Mouse (Mus musculus): Measurements from ENCODE around the gene Aqp3. TPM values are rescaled to one million over a fixed set of nuclear protein-coding genes. Genes with fewer than 3 reads are reported as not detected.

Aqp3 gene
- polyA plus RNA-seq, 2 experiments, result 5.8 to 15.6 TPM

DNA sequence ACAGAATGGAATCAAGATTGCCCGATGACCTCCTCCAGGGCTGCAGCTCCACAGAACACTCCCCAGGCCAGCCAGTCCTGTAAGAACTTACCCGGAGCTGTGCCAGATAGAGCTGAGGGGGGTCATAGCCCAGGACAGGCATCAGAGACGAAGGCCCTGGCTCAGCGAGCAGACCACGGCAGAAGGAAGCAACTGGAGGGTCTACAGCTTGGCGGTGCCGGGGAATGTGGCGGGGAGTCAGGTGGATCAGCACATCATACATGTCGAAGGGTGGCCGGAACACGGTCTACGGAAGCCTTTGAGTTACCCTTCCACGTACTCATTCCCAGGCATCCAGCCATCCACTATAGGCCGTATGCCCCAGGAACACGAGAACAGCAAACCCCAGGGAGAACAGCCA lies 17.8 kb upstream of the Aqp3 start:
- H3K4me1 ChIP-seq (replicated peaks; ENCODE audit: control insufficient read depth in 2 of 2, insufficient read depth in 2 of 2, low read length in 1 of 2), result no peaks in the 10 kb centered on the region
- H3K4me3 ChIP-seq (ENCODE audit: insufficient read depth in 1 of 2, low read depth in 2 of 2, low read length in 2 of 2), result no peak overlapping the region
- no peak overlapping the region for H3K4me2 ChIP-seq (ENCODE audit: low read depth)
- no peak overlapping the region for H3K9ac ChIP-seq (replicated peaks)
- WGBS (ENCODE audit: insufficient replicate concordance), result 85% methylated on average over 15 of the region's 15 CpGs
- H3K9me3 ChIP-seq (ENCODE audit: control insufficient read depth, low read length), result no peaks in the 10 kb centered on the region
- H3K27me3 ChIP-seq (ENCODE audit: control insufficient read depth, insufficient read depth, low read length), result no peaks in the 10 kb centered on the region
- peaks cover 15% of the 10 kb centered on the region for H3K36me3 ChIP-seq (replicated peaks; ENCODE audit: control insufficient read depth, insufficient read depth, low read depth)
- TF ChIP-seq CTCF (IDR thresholded peaks at IDR 0.05; ENCODE audit: low read depth) (no peak), EP300 (IDR thresholded peaks at IDR 0.05; ENCODE audit: low read depth) (no peak)
- DNase-seq (ENCODE audit: low read depth in 3 of 3, low spot score in 3 of 3) (no peak), ATAC-seq (ENCODE audit: insufficient read depth) (no peak)
- no peak overlapping the region for H3K27ac ChIP-seq

DNA sequence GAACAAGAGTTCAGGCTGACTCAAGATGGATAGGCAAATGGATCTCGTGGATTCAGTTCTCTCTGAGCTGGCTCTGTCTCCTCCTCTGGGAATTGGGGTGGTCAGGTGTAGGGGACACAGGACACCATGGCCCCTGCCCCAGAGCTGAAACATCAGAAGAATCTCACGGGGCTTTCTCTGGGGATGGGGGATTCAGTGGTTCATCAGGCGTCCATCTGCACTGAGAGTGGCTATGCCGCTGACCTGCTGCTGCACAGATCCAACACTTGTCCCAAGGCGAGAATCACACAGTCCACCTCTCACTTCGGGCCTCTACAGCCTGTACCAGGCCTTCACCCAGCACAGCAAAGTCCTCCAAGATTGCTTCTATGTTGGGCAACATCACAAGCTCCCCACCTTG lies 17.1 kb upstream of the Aqp3 start:
- WGBS (ENCODE audit: insufficient replicate concordance), result 79% methylated on average over 6 of the region's 6 CpGs
- H3K27ac ChIP-seq, result no peak overlapping the region
- H3K9ac ChIP-seq (replicated peaks), result no peak overlapping the region
- no peak overlapping the region for H3K4me3 ChIP-seq (ENCODE audit: insufficient read depth in 1 of 2, low read depth in 2 of 2, low read length in 2 of 2)
- H3K4me2 ChIP-seq (ENCODE audit: low read depth), result no peak overlapping the region
- TF ChIP-seq EP300 (IDR thresholded peaks at IDR 0.05; ENCODE audit: low read depth) (no peak), CTCF (IDR thresholded peaks at IDR 0.05; ENCODE audit: low read depth) (no peak)
- H3K36me3 ChIP-seq (replicated peaks; ENCODE audit: control insufficient read depth, insufficient read depth, low read depth), result peaks cover 14% of the 10 kb centered on the region
- H3K9me3 ChIP-seq (ENCODE audit: control insufficient read depth, low read length), result no peaks in the 10 kb centered on the region
- ATAC-seq (ENCODE audit: insufficient read depth) (no peak), DNase-seq (ENCODE audit: low read depth in 3 of 3, low spot score in 3 of 3) (no peak)
- H3K27me3 ChIP-seq (ENCODE audit: control insufficient read depth, insufficient read depth, low read length), result no peaks in the 10 kb centered on the region
- no peaks in the 10 kb centered on the region for H3K4me1 ChIP-seq (replicated peaks; ENCODE audit: control insufficient read depth in 2 of 2, insufficient read depth in 2 of 2, low read length in 1 of 2)

DNA sequence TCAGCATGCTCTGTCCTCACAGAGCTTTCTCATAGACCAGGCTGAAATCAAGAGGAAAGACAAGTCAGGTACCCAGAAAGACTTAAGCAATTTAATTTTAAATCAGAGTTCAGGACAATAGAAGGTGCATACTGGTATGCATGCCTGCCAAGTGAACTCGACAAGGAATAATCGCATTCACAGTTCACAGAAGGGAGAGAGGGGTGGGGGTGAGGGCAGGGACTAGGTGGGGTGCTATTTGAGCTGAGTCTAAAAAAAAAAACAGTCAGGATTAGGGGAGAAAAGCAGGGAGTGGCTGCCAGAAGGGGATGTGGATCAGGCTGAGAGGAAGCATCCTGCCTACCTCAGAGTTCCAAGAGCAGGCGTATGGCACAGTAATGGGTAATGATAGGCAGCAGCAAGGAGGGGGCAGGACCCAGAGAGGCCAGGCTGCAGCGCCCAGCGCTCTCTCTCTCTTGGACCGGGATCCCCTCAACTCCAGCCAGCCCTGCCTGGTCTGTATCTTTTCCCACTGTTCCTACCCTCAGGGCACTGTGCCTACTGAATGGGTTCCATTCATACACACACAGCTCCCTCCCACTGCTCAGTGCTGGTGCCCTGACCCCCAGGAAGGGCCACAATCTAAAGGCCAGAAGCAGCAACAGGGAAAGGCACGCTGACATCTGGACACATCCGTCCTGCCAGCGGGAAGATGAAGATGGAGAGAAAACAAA lies 16.5 kb upstream of the Aqp3 start:
- H3K27ac ChIP-seq, result no peak overlapping the region
- TF ChIP-seq CTCF (IDR thresholded peaks at IDR 0.05; ENCODE audit: low read depth) (no peak), EP300 (IDR thresholded peaks at IDR 0.05; ENCODE audit: low read depth) (no peak)
- no peak overlapping the region for H3K4me3 ChIP-seq (ENCODE audit: insufficient read depth in 1 of 2, low read depth in 2 of 2, low read length in 2 of 2)
- H3K4me2 ChIP-seq (ENCODE audit: low read depth), result no peak overlapping the region
- no peak for ATAC-seq (ENCODE audit: insufficient read depth)
- WGBS (ENCODE audit: insufficient replicate concordance), result 81% methylated on average over 9 of the region's 9 CpGs
- no peak overlapping the region for H3K9ac ChIP-seq (replicated peaks)
- H3K27me3 ChIP-seq (ENCODE audit: control insufficient read depth, insufficient read depth, low read length), result no peaks in the 10 kb centered on the region
- no peak for DNase-seq (ENCODE audit: low read depth in 3 of 3, low spot score in 3 of 3)
- H3K9me3 ChIP-seq (ENCODE audit: control insufficient read depth, low read length), result no peaks in the 10 kb centered on the region
- peaks cover 14% of the 10 kb centered on the region for H3K36me3 ChIP-seq (replicated peaks; ENCODE audit: control insufficient read depth, insufficient read depth, low read depth)
- no peaks in the 10 kb centered on the region for H3K4me1 ChIP-seq (replicated peaks; ENCODE audit: control insufficient read depth in 2 of 2, insufficient read depth in 2 of 2, low read length in 1 of 2)

DNA sequence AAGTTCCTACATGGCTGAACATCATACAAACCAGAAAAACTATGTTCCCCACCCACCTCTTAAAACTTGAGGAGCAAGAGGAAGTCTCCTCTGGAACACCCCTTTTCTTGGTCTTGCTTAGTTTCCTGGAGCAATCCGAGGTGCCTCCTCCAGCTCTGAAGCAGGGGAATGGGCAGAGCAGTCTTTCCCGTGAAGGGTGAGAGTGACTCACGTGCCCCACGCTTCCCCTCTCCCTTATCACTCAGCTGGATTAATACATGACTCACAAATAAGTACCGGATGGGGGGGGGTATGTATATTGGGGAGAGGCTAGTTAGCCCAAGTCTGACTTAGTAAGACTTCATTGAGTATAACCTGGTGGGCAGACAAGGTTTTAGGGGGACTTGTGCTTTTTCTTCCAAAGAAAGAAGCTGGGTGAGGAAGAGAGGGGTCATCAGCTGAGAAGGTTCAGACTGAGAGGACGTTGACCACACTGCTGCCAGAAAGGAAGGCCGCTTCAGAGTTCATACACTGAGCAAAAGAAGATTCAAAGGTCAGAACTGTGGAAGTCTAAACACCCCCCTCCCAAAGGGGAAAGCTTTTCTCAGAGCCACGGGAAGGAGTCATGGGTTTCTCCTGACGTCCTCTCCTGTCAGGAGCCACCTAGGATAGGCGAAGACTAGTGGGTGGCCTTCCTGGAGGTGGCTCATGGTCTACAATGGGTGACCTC lies 10.9 kb upstream of the Aqp3 start:
- H3K36me3 ChIP-seq (replicated peaks; ENCODE audit: control insufficient read depth, insufficient read depth, low read depth), result no peaks in the 10 kb centered on the region
- TF ChIP-seq EP300 (IDR thresholded peaks at IDR 0.05; ENCODE audit: low read depth) (no peak), CTCF (IDR thresholded peaks at IDR 0.05; ENCODE audit: low read depth) (no peak)
- peaks cover 0 to 2% of the 10 kb centered on the region in 2 experiments; a peak in 2 of 4 replicates for H3K4me1 ChIP-seq (replicated peaks; ENCODE audit: control insufficient read depth in 2 of 2, insufficient read depth in 2 of 2, low read length in 1 of 2)
- H3K9me3 ChIP-seq (ENCODE audit: control insufficient read depth, low read length), result no peaks in the 10 kb centered on the region
- no peaks in the 10 kb centered on the region for H3K27me3 ChIP-seq (ENCODE audit: control insufficient read depth, insufficient read depth, low read length)
- no peak for DNase-seq (ENCODE audit: low read depth in 3 of 3, low spot score in 3 of 3)
- ATAC-seq (ENCODE audit: insufficient read depth), result no peak
- no peak overlapping the region for H3K9ac ChIP-seq (replicated peaks)
- no peak overlapping the region for H3K27ac ChIP-seq
- 51% methylated on average over 10 of the region's 10 CpGs for WGBS (ENCODE audit: insufficient replicate concordance)
- no peak overlapping the region for H3K4me2 ChIP-seq (ENCODE audit: low read depth)
- H3K4me3 ChIP-seq (ENCODE audit: insufficient read depth in 1 of 2, low read depth in 2 of 2, low read length in 2 of 2), result no peak overlapping the region

DNA sequence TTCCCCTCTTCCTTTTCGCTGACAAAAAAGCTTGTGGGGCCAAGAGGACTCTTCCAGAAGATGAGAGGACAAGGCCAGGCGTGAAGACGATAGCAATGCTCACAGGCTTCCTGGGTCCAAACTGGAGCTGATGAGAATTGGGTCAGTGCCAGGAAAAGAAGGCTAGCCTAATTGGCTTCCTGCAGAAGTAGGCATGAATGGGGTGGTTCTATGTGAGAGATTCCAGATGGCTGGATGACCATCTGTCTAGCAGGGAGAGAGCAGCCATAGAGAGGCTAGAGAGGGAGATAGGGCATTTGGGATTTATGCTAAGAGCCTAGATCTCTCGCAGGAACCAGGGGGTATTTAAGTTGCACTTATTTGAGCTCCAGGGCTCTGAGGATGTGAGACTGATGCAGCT lies 9.5 kb upstream of the Aqp3 start:
- ATAC-seq (ENCODE audit: insufficient read depth), result no peak
- no peak overlapping the region for H3K27ac ChIP-seq
- WGBS (ENCODE audit: insufficient replicate concordance), result 52% methylated on average over 4 of the region's 4 CpGs
- H3K9ac ChIP-seq (replicated peaks), result no peak overlapping the region
- H3K27me3 ChIP-seq (ENCODE audit: control insufficient read depth, insufficient read depth, low read length), result no peaks in the 10 kb centered on the region
- no peaks in the 10 kb centered on the region for H3K9me3 ChIP-seq (ENCODE audit: control insufficient read depth, low read length)
- H3K4me3 ChIP-seq (ENCODE audit: insufficient read depth in 1 of 2, low read depth in 2 of 2, low read length in 2 of 2), result no peak overlapping the region
- H3K4me1 ChIP-seq (replicated peaks; ENCODE audit: control insufficient read depth in 2 of 2, insufficient read depth in 2 of 2, low read length in 1 of 2), result peaks cover 0 to 2% of the 10 kb centered on the region in 2 experiments; a peak in 2 of 4 replicates
- H3K36me3 ChIP-seq (replicated peaks; ENCODE audit: control insufficient read depth, insufficient read depth, low read depth), result no peaks in the 10 kb centered on the region
- H3K4me2 ChIP-seq (ENCODE audit: low read depth), result no peak overlapping the region
- TF ChIP-seq EP300 (IDR thresholded peaks at IDR 0.05; ENCODE audit: low read depth), result no peak
- no peak for TF ChIP-seq CTCF (IDR thresholded peaks at IDR 0.05; ENCODE audit: low read depth)
- DNase-seq (ENCODE audit: low read depth in 3 of 3, low spot score in 3 of 3), result no peak

All from liver, embryonic 14.5 days (tissue).